Mouse (Mus musculus) heart, adult 9 months (tissue): ENCODE data around the gene Pde6h.
A peak's percentile ranks its signal among the peaks of the same experiment; 100 is the strongest.

ENCODE experiments used
- DNase-seq, 2 experiments: peaks; one replicate each; pipeline ENCODE4 v3.0.0; 2022; ENCODE audit warnings: low spot score in 2 of 2

The Pde6h gene

GRCm38 (mm10) chr6:136912751-136913265, 10.8 kb upstream of the Pde6h start:
- no peak for DNase-seq

DNA sequence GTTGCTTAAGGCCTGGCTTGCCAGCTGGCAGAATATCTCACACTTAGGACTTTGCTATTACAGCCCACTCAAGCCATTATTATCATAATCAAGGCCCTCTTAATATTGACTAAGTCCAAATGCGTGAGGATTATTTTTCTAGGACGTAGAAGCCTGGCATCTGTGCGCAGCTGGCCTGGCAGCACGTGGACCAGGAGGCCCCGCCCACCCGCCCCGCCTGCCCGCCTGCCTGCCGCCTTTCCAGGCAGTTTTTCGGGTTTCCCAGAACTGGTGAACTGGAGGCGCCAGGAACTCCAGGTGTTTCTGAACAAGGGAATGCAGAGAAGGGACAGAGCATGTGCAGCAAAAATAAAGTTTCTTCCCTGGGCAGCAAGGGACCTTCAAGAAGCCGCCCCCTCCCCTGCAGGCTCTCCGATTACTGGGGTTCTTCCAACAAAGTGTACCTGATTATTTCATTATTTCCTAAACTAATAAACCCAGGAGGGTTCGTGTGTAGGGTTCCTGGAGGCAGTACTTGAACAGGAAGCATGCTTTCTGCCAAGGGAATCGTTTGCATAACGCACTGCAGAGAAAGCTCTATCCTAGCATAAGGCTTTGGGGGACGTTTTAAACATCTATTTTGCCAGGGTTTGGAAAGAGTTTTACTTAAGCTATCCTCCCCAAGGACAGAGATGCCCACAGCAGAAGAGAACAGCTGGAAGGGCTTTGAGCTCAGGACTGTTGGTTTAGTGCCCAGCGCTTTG, 10.1 kb upstream of the Pde6h start:
- peak; percentile 54 to 67 for DNase-seq

- DNase-seq: no peak
These were observed 9.4 kb upstream of the Pde6h start for GRCm38 (mm10) chr6:136914234-136914633.

DNA sequence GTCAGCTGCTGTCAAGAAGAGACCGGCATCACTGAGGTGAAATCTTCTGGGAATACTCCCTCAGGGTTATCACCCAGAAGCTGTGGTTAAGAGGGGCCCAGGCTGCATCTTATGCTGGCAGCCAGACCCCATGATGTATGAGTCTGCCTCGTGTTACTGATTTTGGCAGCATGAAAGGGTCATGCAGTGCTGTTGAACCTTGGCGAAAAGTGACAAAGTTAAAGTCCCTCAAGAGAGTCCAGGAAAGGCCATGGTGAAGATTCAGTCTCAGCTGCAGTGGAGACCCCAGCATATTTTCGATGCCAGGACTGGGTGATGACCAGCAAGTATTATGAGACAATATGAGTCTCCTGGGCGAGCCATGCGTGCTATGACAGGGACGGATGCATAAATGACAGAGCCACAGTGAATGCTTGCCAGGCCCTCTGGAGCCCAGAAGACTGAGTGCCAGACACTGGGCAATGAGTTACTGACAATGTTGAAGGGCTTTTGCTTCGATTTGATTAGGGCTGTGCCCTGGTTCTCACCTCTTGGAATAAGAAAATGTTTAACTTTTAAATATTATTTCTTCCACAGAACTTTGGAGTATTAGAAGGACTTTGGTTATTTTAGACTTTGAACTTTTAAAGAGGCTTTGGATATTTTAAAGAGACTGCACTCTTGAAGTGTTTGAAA, 7.8 kb upstream of the Pde6h start:
- peak in 1 of 2 experiments; percentile 39 for DNase-seq

- no peak for DNase-seq
These were observed 5.7 kb upstream of the Pde6h start for GRCm38 (mm10) chr6:136917885-136918284.

DNA sequence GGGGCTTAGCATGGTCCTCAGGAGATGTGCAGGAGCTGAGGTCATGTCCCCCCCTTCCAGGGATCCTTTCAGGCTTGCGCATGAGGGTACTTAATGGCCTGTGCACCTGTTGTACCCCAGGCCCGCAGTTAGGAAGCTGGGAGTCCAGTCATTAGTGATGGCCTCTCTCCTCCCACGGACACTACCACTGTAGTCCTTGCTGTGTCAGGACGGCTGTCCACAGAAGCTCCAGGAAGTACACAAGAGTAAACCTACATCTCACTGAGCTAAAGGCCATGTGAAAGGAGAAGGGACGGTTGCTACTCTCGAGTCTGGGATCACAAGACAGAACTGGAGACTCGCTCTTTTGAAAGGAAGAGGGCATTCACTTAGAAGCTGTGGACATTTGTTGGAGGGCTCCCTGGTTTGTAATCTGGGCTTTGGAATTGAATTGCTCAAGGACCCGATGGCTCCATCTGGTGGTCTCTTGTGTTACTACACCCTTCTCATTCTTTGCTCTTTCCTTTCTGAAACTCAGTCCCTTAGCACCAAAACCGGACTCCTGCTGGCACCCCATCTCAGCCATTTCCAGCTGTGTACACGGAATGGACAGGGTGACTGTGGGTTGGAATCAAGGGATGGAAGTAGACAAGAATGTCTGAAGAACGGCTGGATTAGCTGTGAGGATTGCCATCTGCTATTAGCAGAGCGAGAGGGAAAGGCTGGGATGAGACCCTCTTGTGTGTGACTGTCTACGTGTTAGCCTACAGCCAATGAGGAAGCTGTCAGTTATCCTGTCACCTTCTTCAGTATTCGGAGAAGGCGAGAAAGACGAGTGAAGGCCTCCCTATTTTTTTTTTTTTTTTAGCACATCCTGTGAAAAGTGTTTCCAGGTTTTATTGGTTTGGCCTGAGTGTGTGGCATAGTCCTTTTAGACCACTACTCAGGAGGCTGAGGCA, 3.0 kb upstream of the Pde6h start:
- peak; percentile 58 to 87 for DNase-seq

DNA sequence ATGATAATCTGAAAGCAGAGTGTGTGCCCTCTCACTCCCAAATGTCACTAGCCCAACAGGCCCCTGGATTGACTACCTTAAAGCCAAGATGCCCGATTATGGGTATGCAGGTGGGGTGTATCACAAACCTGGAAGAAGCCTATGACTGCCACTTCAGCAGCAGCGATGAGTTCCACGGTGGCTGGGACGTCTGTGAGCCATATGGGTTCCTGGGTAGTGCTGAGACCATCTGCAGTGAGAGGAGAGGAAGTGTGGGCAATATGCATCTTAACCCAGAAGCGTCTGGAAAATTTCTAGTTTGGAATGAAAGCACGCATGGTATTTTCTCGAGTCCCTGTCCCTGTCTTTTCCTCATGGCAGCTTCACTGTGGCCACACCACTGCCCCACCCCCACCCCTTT, 2.0 kb upstream of the Pde6h start:
- DNase-seq: no peak

- DNase-seq: no peak
These were observed 1.6 kb upstream of the Pde6h start, which contains the start of gene Erp27 for GRCm38 (mm10) chr6:136922080-136922479. Erp27 (minus strand) TSS chr6:136922180.

DNA sequence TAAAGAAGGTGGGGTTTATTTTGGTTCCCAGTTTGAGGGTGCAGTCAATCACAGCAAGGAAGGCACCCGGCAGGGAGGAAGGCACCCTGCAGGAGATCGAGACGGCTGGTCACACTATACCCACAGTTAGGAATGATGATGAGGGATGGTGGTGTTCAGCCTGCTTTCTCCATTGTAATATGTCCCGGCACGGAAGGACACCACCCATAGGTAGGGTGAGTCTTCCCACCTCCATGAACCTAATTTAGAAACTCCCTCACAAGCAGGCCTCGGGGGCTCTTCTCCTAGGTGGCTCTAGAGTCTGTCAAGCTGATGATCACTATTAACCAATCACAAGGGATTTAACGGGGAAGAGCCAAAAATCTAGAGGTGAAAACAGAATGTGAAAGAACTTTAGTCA, 761 bp upstream of the Pde6h start:
- DNase-seq: no peak

DNA sequence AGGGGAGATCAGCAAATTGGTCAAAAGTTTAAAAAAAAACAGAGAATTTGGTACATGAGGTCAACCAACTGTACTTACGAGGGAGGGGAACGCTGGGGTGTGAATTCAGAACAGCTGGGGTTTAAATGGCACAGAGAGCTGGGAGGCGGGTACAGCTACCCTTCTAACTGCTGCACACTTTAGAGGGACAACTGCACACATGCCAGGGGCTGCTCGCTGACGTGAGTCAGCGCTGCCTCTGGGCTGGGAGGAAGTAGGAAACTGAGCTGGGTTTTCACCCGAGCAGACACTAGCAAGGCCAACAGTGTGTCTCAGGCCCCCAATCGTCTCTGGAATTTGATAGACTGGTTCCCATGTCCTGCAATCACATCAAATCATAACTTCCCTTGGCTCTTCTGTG, 1.4 kb downstream of the Pde6h start:
- no peak for DNase-seq

- peak in 1 of 2 experiments; percentile 48 for DNase-seq
These were observed 4.0 kb downstream of the Pde6h start for GRCm38 (mm10) chr6:136927626-136928025.

GRCm38 (mm10) chr6:136930677-136931076, 7.0 kb downstream of the Pde6h start:
- peak; percentile 63 to 81 for DNase-seq

DNA sequence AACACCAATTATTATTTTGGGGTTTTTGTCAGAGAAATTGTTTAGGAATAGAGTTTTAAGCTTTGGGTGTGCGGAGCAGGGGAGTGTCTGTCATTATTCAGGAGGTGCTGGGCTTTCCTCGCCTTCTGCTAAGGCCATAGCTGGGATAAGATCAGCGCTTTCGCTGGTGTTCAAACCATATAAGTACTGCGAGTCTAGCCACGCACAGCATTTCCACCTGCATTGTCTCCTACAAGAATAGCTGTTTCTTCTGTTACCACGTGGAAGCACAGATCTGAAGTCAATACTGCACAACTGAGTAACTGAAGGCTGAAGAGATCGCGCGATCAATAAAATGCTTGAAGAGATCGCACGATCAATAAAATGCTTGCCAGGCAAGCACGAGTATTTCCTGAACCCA, 7.6 kb downstream of the Pde6h start:
- no peak for DNase-seq

- DNase-seq: no peak
These were observed 10.4 kb downstream of the Pde6h start for GRCm38 (mm10) chr6:136934068-136934467.

- DNase-seq: no peak
These were observed 11.6 kb downstream of the Pde6h start for GRCm38 (mm10) chr6:136935233-136935632.

DNA sequence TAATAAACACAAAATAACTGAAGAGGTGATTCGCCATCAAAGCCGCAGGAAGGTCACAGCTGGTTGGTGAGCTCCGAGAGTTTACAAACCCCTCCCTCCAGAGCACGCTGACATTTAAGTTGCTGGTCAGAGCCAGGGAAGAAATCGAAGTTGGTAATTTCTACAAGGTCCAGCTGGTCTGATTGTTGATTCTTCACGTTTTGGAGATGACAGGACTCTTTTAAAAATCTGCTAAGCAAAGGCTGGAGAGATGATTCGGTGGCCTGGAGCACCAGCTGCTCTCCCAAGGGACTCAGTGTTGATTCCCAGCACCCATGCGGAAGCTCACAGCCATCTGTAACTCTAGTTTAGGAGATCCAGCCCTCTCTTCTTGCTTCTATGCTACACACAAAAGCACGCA, 12.7 kb downstream of the Pde6h start:
- DNase-seq: no peak

DNA sequence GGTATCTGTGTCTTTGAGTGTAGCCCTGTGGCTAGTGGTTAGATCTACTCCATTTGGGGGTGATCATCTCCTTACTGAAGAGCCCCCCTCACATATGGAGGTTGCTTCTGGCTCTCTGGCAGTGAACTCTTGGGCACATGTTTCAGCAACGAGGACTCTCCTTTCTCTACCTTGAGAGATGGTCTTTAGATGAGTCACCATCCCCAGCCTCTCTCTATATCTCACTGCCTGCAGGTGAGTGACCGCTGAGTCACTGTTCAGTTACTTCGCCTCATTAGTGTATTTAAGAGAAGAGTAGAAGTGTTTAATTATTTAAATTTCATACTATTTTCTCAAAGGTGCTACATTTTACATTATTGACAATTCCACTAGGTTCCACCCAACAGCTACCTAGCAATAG, 13.5 kb downstream of the Pde6h start:
- no peak for DNase-seq

DNA sequence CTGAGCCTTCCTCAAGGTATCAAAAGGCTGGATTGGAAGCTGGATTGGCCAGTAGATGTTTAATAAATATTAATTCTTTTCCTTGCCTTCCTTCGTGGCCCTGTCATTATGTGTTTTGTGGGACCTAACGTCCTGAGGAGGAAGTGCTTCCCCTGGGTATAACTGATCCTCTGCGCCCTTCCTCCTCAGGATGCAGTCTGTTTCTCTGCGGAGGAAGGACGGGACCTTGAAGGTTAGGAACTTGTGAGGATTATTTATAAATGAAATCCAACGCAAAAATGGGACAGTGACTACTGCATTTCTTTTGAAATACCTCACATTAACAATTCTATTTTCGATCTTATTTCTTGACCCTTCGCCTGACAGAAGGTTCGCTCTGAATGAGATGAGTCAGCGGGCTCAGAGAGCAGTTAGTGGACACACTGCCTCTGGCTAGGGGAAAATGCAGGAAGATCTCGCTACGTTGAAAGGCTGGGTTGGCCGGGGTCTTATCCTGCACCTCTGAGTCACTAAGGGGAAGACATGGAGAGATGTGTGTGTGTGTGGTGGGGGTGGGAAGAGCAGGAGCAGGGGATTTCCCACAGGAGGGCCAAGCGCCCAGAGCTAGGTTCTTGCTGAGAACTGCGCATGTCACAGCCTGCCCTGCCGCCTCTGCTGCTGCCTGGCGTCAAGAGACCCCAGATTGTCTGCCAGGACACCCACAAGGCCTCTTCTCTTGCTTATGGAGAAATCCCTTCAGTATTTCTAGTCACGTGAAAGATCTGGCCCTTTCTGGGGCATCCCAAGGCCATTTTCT, 14.9 kb downstream of the Pde6h start:
- DNase-seq: peak; percentile 44 to 62

DNA sequence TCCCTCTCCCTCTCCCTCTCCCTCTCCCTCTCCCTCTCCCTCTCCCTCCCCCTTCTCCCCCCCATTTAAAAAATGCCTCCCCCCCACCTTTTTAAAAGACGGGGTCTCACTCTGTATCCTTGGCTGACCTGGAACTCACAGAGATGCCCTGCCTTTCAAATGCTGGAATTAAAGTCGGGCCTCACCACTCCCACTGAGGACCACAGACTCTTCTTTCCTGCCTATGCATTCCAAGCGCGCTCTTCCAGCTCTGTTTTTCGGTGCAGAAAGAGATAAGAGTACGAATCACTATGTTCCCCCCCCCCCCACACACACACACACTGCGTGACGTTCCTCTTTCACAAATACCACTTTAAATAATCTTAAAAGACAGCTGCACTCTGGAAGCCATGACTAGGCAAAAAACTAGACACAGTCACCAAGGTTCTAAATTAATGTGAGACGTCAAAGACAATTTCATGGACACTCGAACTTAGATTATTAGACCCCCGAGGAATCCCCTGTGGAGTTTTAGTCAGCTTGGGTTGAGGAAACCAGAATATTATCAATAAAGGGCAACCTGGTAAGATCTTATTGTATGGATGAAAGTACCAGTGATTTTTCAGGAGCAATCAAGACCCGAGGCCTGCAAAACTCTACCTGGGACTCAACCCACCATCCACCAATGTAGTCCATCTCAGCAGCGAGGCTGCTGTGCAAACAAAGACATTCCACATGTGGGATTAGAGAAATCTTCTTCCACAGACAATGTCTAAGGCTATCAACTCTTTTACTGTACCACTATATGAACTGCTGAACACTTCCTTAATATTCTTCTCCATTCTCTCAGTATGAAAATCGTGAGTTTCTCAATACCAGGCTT, 15.9 kb downstream of the Pde6h start:
- no peak for DNase-seq
